Mouse (Mus musculus) inflammation-experienced regulatory T-cells, adult 6 months (primary cell): ENCODE results near the gene Cfap45. TPM values are rescaled to one million over a fixed set of nuclear protein-coding genes. Genes with fewer than 3 reads are reported as not detected.

Source experiments
- ATAC-seq: one replicate; pipeline ENCODE4 v1.8.0; 2017
- polyA plus RNA-seq, 3 experiments: library from polyadenylated mRNA; unstranded; fragments of 100-300 nt; shearing (Covaris generic); gene quantifications; one replicate each; pipeline ENCODE4 v1.2.1; 2017

Cfap45 gene
- polyA plus RNA-seq, 3 experiments from 2014 or later, result 0.43 to 1.5 (median 1.2) TPM

DNA sequence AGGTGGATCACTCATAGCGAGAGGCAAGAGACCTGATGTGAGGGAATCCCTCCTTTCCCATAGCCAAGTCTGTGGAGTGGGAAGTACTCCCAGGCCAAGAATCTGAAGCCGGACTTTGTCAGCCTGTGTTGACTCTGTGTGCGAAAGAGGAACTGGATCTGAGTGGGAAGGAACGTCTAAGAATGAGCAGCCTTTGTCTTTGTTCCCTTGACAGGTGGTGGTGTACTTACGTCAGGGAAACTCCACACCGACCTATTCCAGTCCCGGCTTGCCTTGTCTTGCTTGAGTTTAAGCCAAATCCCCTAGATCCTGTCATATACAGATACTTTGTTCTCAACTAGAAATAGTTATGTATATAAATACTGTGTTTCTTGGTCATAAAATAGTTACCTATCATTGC lies 1.9 kb downstream of the Cfap45 start:
- ATAC-seq, result no peak

DNA sequence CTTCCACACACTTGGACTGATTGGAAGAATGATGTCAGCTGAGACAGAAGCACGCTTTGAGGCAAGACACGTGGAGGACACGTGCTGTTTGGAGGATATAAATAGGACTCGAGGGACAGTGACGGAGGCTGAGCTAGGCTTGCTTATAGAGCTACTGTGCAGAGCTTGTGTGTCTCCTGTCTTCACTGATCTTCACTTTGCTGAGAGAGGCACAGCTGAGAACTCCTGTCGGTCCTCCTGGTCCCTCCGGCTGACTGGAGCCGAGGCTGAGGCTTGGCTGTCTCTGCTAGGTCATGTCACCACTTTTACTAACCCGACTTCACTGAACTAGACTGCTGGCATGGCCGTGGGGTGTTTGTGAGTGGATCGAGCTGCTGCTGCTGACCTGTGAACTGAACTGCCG lies 3.1 kb downstream of the Cfap45 start:
- no peak for ATAC-seq

DNA sequence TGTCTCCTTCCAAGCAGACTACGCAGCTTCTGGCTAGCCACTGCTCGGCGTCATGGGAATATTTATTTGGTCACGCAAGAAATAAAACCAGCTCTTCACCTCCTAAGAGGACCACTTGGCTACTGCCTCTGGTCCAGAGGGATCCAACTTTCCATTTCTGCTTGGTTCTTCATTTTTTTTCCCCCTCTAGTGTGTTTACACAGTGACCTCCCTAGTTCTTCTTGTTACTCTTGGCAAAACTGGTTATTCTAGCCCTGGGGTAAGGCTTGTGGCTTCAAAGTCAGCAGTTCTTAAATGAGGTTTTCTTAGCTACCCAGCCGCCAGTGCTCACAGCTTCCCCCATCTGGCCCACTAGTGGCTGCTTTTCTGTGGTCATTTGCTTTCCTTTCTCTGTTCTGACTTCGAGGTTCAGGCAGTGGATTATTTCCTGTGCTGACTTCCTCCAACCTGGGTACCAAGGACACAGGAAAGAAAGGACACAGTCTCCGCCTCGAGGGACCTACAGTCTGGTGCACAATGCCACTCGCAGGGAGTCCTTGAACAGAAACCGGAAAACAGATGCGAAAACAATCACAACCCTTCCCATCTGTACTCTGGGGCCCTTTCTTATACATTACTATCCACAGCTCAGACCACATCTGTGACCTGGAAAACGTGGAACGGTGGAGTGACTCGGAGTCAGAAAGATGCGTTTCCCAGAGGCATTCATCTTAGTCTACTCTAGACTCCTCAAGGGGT lies 4.6 kb downstream of the Cfap45 start:
- ATAC-seq, result peak; percentile 15

DNA sequence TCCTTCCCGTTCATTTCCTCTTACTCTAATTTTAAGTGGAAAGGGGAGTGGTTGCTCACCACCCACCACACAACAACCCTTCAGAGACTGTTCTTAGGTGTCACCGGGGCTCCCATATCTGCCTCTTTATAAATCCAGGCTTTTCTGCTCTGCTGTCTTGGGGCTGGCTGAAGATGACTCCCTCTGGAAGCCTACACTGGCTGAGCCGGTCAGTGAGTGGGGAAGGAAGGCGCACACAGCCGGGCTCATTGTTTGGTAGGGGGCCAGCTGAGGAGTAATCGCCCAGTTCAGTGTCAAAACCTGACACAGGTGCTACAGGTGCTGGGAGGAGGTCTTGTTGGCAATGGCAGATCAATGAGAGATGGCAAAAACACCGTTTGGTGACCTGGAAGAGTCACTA lies 5.4 kb downstream of the Cfap45 start:
- ATAC-seq, result peak; percentile 3

DNA sequence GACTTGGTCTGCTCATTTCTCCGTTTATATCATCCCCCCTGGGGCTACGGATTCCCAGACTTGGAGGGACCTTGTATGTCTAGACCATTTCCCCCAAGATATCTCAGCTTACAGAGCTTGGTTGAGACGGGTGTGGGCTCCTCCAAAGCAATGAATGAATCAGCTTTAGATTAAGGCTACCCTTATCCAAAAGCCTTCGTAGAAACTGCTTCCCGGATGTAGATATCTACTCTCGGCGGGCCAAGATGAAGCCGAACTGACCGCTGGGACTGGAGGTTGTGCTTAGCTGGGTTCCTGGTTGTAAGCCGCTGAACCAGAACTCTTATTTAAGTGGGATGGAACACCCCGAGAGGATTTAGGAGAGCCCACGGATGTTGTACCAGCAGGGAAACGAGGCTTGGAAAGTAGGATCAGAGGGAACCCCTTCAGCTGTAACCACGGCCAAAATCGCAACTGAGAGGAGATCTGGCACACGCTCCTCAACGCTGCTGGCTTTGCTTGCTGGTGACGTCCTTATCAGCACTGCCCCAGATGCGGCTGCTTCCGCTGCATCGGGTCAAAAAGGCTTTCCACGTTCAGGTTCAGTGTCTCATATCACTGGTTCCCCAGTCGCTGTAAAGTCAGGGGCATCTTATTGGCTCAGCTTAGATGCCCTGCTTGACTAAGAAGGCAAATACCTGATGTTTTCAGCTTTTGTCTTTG lies 5.9 kb downstream of the Cfap45 start:
- peak; percentile 53 for ATAC-seq

DNA sequence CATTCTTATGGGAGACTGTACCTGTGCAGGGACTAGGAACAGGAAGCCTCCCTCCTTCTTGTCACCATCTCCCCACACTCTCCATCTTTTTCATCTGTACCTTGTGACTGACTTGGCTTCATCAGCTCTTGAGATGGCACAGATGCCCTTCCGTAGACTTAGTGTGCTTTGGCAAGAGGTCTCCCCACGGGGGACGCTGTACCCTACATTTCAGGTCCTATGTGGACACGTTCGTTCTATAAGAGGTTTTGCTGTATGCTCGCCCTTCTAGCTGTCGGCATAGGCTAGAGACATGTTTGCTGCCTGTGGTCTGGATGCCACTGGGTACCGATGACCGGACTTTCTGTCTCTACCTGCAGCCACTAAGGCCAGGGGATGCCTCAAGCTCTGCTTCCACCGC lies 6.8 kb downstream of the Cfap45 start:
- no peak for ATAC-seq

DNA sequence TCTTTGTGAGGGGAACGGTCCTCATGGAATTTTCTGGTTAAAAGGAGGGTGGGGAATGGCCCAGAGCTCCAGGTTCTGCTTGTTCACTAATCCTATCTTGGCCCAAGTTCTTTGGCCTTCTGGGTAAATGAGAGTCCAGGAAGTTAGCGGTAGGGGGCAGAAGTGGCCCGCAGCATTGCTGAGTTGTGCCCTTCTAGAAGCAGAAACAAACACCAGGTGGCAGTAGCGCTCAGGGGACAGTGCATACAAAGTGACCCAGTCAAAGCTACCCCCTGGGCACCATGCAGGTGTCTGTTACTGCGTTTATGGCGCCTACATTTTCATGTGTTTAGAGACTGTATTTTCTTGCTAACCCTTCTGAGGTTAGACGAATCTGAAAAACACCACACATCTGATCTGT lies 8.1 kb downstream of the Cfap45 start:
- peak; percentile 74 for ATAC-seq

DNA sequence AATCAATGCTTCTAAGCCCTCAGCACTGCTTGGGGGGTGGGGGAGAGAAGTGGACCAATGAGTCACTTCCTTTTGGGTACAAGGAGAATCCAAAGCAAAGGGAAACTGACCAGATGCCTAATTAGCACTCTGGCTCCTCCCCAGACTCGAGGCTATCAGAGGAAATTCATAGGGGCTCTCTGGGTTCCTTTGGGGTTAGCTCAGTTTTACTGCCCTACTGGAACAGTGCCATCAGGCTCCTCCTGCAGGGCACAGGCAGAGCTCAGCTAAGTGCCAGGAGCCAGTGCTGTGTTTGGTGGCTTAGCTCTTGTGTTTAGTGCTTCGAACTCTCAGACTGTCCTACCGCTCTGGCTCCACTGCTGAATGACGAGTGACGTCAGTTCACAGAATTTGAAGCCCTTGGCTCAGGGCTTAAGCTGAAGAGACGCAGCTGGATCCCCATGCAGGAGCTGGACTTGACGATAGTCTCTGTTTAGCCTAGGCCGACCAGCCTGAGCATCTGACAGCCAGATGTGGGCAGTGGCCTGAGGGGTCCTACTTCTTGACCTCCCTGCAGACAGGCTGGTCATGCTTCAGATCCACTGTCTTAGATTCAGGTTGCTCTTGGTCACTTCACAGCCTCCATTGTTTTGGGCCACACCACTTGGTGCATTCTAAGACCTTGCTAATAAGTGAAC lies 10.1 kb downstream of the Cfap45 start:
- no peak for ATAC-seq

DNA sequence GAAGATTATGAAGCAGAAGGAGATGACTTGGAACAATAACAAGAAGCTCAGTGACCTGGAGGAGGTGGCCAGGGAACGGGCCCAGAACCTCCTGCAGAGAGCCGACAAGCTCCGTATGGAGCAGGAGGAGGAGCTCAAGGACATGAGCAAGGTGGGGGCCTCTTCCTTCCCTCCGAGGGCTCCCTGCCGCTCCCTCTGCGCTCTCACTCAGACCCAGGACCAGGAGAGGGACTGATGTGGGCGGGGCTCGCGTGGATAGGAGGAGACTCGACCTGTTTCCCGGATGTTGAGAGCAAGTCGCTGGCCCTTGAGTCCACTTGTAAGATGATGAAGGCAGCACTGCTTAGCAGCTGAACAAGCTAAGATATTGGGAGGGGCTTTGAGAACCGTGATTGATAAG lies 11.9 kb downstream of the Cfap45 start:
- ATAC-seq, result no peak

DNA sequence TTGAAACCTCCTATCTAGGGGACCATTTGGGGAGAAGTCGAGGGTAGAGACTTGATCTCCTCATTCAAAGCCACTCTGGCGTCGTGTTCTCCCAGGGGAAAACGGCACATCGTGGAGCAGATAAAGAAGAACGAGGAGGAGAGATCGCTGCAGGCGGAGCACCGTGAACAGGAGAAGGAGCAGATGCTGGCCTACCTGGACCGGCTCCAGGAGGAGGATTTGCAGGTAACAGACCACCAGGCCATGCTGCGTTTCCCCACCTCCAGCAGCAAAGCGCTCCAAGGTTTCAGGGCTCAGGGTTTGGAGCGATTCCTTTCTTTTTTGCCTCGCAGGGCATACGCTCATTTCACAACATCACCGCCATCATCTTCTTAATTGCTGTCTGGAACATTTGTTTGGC lies 14.5 kb downstream of the Cfap45 start:
- no peak for ATAC-seq

DNA sequence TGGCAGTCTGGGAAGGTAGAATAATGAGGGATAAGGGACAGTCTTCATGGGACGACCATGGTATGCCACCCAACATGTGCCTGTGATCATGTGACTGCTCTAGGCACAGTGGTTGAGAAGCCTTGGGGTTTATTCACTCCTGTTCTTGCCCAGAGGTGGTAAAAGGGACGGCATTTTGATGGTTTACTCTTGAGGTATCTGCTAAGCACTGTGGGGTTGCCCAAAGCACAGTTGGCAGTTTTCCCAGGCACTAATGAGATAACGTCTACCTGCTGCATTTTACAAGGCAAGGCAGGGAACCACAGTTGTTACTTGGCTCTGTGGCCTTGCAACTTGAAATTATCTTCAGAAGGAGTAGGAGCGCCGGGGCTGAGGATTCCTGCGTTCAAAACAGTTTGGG lies 19.2 kb downstream of the Cfap45 start:
- ATAC-seq, result no peak

DNA sequence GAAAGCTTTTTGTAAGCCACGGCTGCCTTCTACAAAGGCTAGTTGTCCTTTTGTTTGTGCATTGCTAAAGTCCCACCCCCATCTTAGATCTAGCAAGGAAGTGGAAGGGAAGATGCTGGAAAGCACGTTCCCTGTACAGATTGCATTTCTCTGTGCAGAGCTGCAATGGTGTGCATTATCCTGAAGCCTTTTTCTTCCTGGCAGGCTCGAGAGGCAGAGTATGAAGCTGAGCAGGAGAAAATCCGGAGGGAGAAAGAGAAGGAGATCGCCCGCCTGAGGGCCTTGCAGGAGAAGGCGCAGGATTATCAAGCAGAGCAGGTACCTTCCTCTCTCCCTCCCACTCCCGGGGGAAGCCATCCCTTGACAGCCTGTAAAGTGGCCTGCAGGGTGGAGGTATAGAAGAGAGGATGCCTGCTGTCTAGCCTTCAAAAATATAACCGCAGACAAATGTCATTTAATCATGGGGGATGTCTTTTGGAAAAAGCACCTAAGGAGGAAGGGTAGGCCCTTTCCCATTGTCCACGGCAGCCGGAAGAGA lies 19.8 kb downstream of the Cfap45 start:
- no peak for ATAC-seq

DNA sequence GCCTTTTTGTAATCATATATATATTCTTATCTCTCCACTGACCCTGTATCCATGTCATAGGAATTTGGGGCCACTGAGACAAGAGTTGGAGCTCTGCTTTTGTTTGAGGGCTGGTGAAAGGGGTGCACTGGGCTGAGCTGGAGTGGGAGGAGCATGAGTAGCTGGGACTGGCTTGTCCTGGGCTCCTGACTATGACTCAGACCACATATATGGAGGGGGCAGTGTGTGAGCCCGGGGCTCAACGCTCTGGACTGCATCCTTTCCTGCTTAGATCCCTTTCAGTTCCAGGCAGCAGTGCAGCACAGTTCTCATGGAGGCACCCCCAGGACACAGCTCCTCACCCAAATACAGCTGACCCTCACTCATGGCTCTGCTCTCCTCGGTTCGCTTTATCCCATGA lies 25.5 kb downstream of the Cfap45 start:
- ATAC-seq, result no peak

DNA sequence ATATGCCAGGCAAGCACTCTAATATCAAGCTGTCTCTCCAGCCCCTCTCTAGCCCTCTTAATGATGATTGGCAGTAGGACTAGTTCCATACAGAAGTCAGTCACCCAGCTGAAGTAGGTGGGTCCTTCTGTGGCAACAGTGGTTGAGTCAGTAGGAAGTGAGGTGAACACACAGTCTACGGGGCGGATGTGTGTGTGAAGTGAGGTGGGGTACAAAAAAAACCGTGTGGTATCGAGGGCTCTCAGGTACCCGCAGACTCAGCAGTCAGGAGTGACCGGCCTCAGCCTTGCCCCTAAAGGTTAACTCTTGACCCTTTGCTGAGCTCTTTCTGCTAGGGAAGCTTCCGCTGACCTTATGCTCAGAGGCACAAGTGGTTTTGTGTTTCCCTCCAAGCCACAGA lies 27.9 kb downstream of the Cfap45 start:
- peak; percentile 84 for ATAC-seq

DNA sequence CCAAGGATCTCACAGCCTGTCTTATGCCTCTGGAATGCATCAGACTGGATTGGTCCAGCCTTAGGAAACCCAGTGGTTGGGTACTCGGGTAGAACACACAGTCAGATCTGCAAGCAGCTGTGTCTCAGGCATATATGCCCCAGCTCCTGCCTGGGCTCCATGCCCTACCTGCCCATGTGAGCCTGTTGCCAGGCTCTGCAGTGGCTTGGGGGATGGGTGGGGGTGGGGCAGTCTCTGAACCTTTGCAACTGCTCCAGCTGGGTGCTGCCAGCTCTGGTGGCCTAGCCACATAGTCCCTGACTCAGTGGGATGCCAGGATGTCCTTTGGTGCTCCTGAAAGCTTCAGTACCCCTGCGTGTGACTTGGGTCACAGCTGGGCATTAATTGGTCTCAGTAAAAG lies 28.7 kb downstream of the Cfap45 start:
- ATAC-seq, result no peak

DNA sequence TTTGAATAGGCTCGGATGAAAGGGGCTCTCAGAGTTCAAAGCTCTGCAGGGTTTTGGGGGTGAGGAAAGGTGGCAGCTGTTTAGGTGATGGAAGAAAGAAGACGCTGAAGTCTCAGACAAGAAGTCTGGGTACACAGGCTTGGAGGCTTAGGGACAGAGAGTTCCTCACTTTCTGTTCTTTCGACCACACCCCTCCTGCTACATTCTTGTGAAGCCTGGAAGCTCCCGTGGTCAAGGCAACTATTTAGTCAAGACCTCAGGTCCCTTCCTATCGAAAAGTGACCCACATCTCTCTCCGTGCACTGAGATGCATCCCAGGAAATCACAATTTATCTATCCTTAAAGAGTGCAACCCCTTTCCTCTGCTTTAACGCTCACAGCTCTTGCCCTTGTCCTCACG lies 29.1 kb downstream of the Cfap45 start:
- no peak for ATAC-seq

DNA sequence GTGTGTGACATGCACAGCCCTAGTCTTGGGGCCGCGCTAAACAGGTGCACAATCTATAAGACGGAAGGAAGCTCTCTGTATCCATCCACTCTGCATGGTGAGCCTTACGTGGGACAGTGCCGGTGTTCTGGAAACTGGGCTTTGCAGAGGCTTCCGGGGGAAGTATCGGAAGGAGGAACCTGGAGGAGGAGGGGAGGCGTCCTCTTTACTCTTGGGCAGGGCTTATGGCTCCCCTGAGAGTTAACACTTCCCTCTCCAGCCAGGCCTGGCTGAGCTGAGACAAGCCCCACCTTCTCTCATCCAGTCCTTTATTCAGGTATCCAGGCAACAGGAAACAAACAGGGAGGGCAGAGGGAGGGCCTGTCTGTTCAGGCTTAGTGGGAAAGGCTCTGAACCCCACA lies 29.9 kb downstream of the Cfap45 start:
- peak; percentile 80 for ATAC-seq

DNA sequence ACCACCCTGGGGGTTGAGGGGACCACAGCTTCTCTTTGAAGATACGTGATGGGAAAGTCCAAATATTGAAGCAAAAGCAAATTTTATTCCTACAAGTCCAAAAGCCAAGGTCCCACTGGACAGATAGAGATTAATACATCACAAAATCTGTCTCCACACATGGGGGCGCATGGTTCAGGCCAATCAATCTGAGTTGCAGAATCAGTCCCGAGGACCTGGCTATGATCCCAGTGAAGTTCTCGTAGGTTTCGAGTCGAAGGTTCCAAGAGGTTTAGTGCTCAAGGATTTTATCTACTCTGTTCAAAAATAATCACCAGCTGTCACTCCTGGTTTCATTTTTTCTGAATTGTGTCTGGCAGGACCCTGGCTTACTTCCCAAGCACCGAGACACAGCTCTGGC lies 30.4 kb downstream of the Cfap45 start:
- ATAC-seq, result no peak

DNA sequence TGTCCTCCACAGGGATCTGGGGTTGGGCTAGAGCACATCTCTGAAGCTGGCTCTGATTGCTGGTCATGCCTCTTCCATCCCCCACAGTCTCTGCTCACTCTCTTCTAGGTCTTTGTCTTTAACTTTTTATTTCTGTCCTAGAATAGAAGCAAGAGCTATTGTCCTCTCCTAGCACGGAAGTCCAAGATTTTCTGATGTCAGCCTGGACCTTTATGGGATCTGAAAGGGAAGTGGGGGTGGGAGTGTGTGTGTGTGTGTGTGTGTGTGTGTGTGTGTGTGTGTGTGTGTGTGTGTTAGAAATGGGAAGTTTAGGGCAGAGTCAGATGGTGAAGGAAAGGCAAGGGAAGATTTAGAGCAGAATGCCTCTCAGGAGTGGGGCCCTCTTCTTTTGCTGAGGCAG lies 32.0 kb downstream of the Cfap45 start:
- no peak for ATAC-seq

DNA sequence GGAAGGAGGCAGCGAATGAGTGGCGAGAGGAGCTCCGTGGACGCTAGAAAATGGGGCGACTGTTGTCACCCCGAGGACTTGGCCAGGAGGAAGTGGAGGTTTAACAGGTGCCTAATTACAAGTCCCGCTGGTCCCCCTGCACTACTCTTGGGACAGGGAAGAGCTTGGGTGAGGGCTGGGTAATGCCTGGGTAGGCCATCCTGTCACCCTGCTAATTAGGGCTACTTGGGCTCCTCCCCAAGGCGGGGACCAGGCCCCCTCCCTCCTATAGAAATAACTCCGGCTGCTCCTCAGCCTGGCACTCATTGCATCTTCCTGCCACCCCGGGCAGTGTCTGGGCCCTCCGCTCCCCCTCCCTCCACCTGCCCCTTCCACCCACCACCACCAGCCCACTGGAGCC lies 35.0 kb downstream of the Cfap45 start, which contains the start of gene Vsig8:
Gene Vsig8 (plus strand): TSS at position 301 of the 400 bp plus-strand sequence.
- ATAC-seq, result no peak

DNA sequence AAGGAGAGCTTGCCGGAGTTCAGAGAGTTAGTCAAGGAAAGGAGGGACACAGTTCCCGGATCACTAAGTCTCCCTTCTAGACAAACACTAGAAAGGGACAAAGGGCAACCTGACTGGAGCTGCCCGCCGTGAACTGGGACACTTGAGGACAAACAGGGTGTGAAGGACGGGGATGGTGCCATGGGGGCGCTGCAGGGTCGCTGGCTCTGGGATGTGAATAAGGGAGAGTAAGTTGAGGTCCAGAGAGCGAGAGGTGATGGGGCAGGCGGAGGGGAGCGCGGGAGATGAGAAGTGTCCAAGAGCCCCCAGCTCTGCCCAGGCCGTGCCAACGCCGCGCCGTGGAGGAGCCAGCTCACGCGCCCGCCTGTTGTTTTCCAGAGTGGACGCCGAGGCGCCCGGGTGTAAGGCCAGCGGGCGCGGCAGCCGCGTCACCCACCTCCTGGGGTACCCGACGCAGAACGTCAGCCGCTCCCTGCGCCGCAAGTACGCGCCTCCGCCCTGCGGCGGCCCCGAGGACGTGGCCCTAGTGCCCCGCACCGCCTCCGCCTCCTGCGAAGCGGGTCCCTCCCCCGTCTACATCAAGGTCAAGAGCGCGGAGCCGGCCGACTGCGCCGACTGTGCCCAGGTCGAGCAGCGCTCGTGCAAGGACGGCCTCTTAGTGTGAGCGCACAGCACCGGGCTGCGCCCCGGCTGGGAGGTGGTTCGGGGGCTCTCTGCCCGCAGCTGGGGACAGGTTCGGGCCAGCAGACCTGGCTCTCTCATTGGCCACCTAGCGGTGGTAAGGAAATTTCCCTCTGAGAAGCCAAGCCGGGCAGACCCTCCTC lies 42.3 kb downstream of the Cfap45 start:
- ATAC-seq, result peak; percentile 74

DNA sequence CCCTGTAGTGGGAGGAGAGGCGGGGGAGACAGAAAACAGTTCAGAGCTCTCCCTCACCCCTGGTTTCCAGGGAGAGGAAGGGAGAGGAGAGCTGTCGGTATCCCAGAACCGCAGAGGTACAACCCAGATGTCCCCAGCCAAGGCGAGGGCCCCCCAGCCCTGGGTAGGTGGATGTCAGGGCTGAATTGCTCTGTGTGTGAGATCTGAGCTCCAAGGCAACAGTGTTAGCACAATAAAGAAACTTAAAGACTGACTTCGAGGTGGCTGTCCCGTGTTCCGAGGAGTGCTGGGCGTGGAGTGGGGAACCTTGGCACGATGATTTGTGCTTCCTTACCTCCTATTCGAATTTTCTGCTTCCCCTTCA lies 42.8 kb downstream of the Cfap45 start:
- ATAC-seq, result no peak

DNA sequence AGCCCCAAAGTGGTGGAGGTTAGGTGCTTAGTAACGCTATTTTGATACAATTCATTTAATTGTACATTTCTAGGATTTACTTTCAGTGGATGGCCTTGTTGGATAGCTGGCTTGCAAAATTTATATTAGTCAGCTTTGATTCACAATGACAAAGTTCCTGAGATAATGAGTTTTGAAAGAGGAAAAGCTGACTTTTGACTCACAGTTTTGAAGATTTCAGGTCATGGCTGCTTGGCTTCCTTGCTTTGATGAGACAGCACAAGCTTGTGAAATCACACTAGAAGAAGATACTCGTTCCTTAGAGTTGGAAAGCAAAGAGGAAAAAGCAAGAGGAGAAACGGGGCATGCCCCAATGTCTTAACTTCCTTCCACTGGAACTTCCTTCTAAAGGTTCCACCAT lies 45.5 kb downstream of the Cfap45 start:
- ATAC-seq, result no peak
